Mouse (Mus musculus) forebrain, embryonic 14.5 days (tissue): ENCODE data around the gene Tatdn2. TPM values are rescaled to one million over a fixed set of nuclear protein-coding genes. Genes with fewer than 3 reads are reported as not detected.

Experiments
- ATAC-seq: fragments of 200-750 bp; cut with Nextera tagmentation; 2 replicates; pipeline ENCODE4 v1.8.0; 2017; ENCODE audit warnings: mild to moderate bottlenecking, moderate library complexity
- DNase-seq: peaks from one replicate; pipeline ENCODE4 v3.0.0-alpha.2; 2015; ENCODE audit warnings: low spot score
- H3K27ac ChIP-seq: fragments of 300-500 bp; sonication (generic); 2 replicates; pipeline ENCODE4 v1.5.1; 2014; ENCODE audit warnings: low read depth, mild to moderate bottlenecking, control low read depth, low read length, moderate library complexity
- H3K27me3 ChIP-seq: fragments of 300-500 bp; sonication (generic); replicated peaks from 2 replicates; pipeline ENCODE4 v1.6.1; 2014; ENCODE audit warnings: low read length, control low read depth, mixed read lengths; ENCODE audit not compliant: control insufficient read depth, insufficient read depth
- H3K36me3 ChIP-seq: fragments of 300-500 bp; sonication (generic); 2 replicates; pipeline ENCODE4 v1.6.1; 2014; ENCODE audit warnings: low read length, control low read depth; ENCODE audit not compliant: control insufficient read depth, insufficient read depth
- H3K4me1 ChIP-seq: fragments of 300-500 bp; sonication (generic); 2 replicates; pipeline ENCODE4 v1.6.1; 2014; ENCODE audit warnings: antibody characterized with exemption, low read length, control low read depth; ENCODE audit not compliant: control insufficient read depth, insufficient read depth
- H3K4me2 ChIP-seq: fragments of 300-500 bp; sonication (generic); 2 replicates; pipeline ENCODE4 v1.6.1; 2014; ENCODE audit warnings: mild to moderate bottlenecking, control low read depth, low read length
- H3K4me3 ChIP-seq: fragments of 300-500 bp; sonication (generic); 2 replicates; pipeline ENCODE4 v1.5.1; 2014; ENCODE audit warnings: low read depth, low read length, control low read depth
- H3K9ac ChIP-seq: fragments of 300-500 bp; sonication (generic); 2 replicates; pipeline ENCODE4 v1.6.1; 2014; ENCODE audit warnings: mild to moderate bottlenecking, low read length, control low read depth, moderate library complexity
- H3K9me3 ChIP-seq: fragments of 300-500 bp; sonication (generic); replicated peaks from 2 replicates; pipeline ENCODE4 v1.6.1; 2016; ENCODE audit warnings: low read length, control low read depth, mixed read lengths; ENCODE audit not compliant: control insufficient read depth
- WGBS: fragments of 180-500 bp; shearing (Covaris S2); extraction: QIAGEN DNeasy Blood & Tissue Kit; methylation state at CpG from one replicate; pipeline ENCODE4 v1.1.7; 2014; 5-methylcytosine and 5-hydroxymethylcytosine counted together
- polyA plus RNA-seq: library from polyadenylated mRNA; unstranded; fragments of >200 nt; fragmentation: Nextera tagmentation; extraction: Ambion mirVana; gene quantifications from 2 replicates; pipeline ENCODE4 v1.2.1, GENCODE M21; 2014

Gene Tatdn2
- polyA plus RNA-seq, 1 experiment from 2014 or later, result 1.1 TPM

GRCm38 (mm10) chr6:113656847-113657246, 40.0 kb upstream of the Tatdn2 start:
- Histone ChIP-seq H3K36me3 (no peaks in the 10 kb centered on the region), H3K4me3 (no peak overlapping the region), H3K4me1 (no peaks in the 10 kb centered on the region), H3K9ac (no peak overlapping the region), H3K27me3 (no peaks in the 10 kb centered on the region), H3K27ac (no peak overlapping the region), H3K4me2 (no peak overlapping the region), H3K9me3 (no peaks in the 10 kb centered on the region)
- WGBS, result 81% methylated on average over 6 of the region's 6 CpGs
- DNase-seq, result no peak
- no peak for ATAC-seq

GRCm38 (mm10) chr6:113658226-113658625, 38.6 kb upstream of the Tatdn2 start:
- ATAC-seq (no peak), DNase-seq (no peak)
- H3K9me3 ChIP-seq, result peaks cover 4% of the 10 kb centered on the region; the same call in 1 of the 2 replicates
- no peaks in the 10 kb centered on the region for H3K36me3 ChIP-seq
- no peak overlapping the region for H3K9ac ChIP-seq
- no peak overlapping the region for H3K27ac ChIP-seq
- H3K27me3 ChIP-seq, result no peaks in the 10 kb centered on the region
- H3K4me2 ChIP-seq, result no peak overlapping the region
- WGBS, result 72% methylated on average over 3 of the region's 3 CpGs
- no peak overlapping the region for H3K4me3 ChIP-seq
- no peaks in the 10 kb centered on the region for H3K4me1 ChIP-seq

GRCm38 (mm10) chr6:113659648-113660491, 37.0 kb upstream of the Tatdn2 start:
- Histone ChIP-seq H3K4me2 (no peak overlapping the region), H3K27me3 (no peaks in the 10 kb centered on the region), H3K4me1 (no peaks in the 10 kb centered on the region), H3K36me3 (no peaks in the 10 kb centered on the region), H3K9me3 (peaks cover 4% of the 10 kb centered on the region; the same call in 1 of the 2 replicates), H3K9ac (no peak overlapping the region), H3K4me3 (no peak overlapping the region), H3K27ac (no peak overlapping the region)
- ATAC-seq, result no peak
- DNase-seq, result no peak
- 73% methylated on average over 8 of the region's 8 CpGs for WGBS

- H3K9ac ChIP-seq, result no peak overlapping the region
- WGBS, result 79% methylated on average over 14 of the region's 14 CpGs
- ATAC-seq, result no peak
Observed at GRCm38 (mm10) chr6:113660492-113661352, 36.1 kb upstream of the Tatdn2 start.

GRCm38 (mm10) chr6:113661353-113662241, 35.3 kb upstream of the Tatdn2 start:
- DNase-seq (no peak), ATAC-seq (no peak)
- WGBS, result 72% methylated on average over 12 of the region's 12 CpGs
- Histone ChIP-seq H3K9me3 (peaks cover 4% of the 10 kb centered on the region; the same call in 1 of the 2 replicates), H3K4me1 (no peaks in the 10 kb centered on the region), H3K4me3 (no peak overlapping the region), H3K4me2 (no peak overlapping the region), H3K9ac (no peak overlapping the region), H3K36me3 (no peaks in the 10 kb centered on the region), H3K27me3 (no peaks in the 10 kb centered on the region), H3K27ac (no peak overlapping the region)

More at GRCm38 (mm10) chr6:113660492-113661352, 36.1 kb upstream of the Tatdn2 start:
- Histone ChIP-seq H3K36me3 (no peaks in the 10 kb centered on the region), H3K4me3 (no peak overlapping the region), H3K27me3 (no peaks in the 10 kb centered on the region), H3K4me1 (no peaks in the 10 kb centered on the region), H3K9me3 (peaks cover 4% of the 10 kb centered on the region; the same call in 1 of the 2 replicates), H3K27ac (no peak overlapping the region), H3K4me2 (no peak overlapping the region)
- no peak for DNase-seq

GRCm38 (mm10) chr6:113662964-113663700, 33.7 kb upstream of the Tatdn2 start:
- DNase-seq, result no peak
- ATAC-seq, result no peak
- H3K9ac ChIP-seq, result no peak overlapping the region
- H3K4me1 ChIP-seq, result no peaks in the 10 kb centered on the region
- H3K4me3 ChIP-seq, result no peak overlapping the region
- no peak overlapping the region for H3K4me2 ChIP-seq
- no peaks in the 10 kb centered on the region for H3K36me3 ChIP-seq
- H3K27me3 ChIP-seq, result no peaks in the 10 kb centered on the region
- 92% methylated on average over 8 of the region's 8 CpGs for WGBS
- no peak overlapping the region for H3K27ac ChIP-seq
- peaks cover 4% of the 10 kb centered on the region; the same call in 1 of the 2 replicates for H3K9me3 ChIP-seq

GRCm38 (mm10) chr6:113664305-113664704, 32.5 kb upstream of the Tatdn2 start:
- Histone ChIP-seq H3K27ac (no peak overlapping the region), H3K4me1 (peaks cover 5% of the 10 kb centered on the region; the same call in 1 of the 2 replicates), H3K27me3 (no peaks in the 10 kb centered on the region), H3K9ac (no peak overlapping the region), H3K4me2 (no peak overlapping the region), H3K9me3 (peaks cover 4% of the 10 kb centered on the region; the same call in 1 of the 2 replicates), H3K4me3 (no peak overlapping the region), H3K36me3 (no peaks in the 10 kb centered on the region)
- ATAC-seq, result no peak
- 86% methylated on average over 7 of the region's 7 CpGs for WGBS
- DNase-seq, result no peak
